Mouse (Mus musculus) liver, embryonic 16.5 days (tissue): ENCODE results near the gene Prss54. TPM values are rescaled to one million over a fixed set of nuclear protein-coding genes. Genes with fewer than 3 reads are reported as not detected.

Source experiments
- ATAC-seq: fragments of 200-750 bp; cut with Nextera tagmentation; 2 replicates; pipeline ENCODE4 v1.8.0; 2017; ENCODE audit warnings: low read depth, mild to moderate bottlenecking, moderate number of reproducible peaks, moderate library complexity
- H3K27ac ChIP-seq: fragments of 300-500 bp; sonication (generic); 2 replicates; pipeline ENCODE4 v1.5.1; 2014; ENCODE audit warnings: mild to moderate bottlenecking, low read length
- H3K27me3 ChIP-seq: fragments of 300-500 bp; sonication (generic); 2 replicates; pipeline ENCODE4 v1.6.1; 2014; ENCODE audit warnings: low read depth, low read length, mixed read lengths; ENCODE audit not compliant: control insufficient read depth, insufficient read depth
- H3K36me3 ChIP-seq: fragments of 300-500 bp; sonication (generic); 2 replicates; pipeline ENCODE4 v1.6.1; 2014; ENCODE audit warnings: mild to moderate bottlenecking; ENCODE audit not compliant: control insufficient read depth, insufficient read depth
- H3K4me1 ChIP-seq: fragments of 300-500 bp; sonication (generic); 2 replicates; pipeline ENCODE4 v1.6.1; 2014; ENCODE audit warnings: low read depth, low read length, mixed read lengths; ENCODE audit not compliant: control insufficient read depth
- H3K4me2 ChIP-seq: fragments of 300-500 bp; sonication (generic); 2 replicates; pipeline ENCODE4 v1.6.1; 2014; ENCODE audit warnings: low read depth, low read length, mixed read lengths
- H3K4me3 ChIP-seq: fragments of 300-500 bp; sonication (generic); 2 replicates; pipeline ENCODE4 v1.5.1; 2014; ENCODE audit warnings: low read depth, mild to moderate bottlenecking, low read length
- H3K9ac ChIP-seq: fragments of 300-500 bp; sonication (generic); 2 replicates; pipeline ENCODE4 v1.6.1; 2014; ENCODE audit warnings: low read depth, low read length
- H3K9me3 ChIP-seq: fragments of 300-500 bp; sonication (generic); replicated peaks from 2 replicates; pipeline ENCODE4 v1.6.1; 2016; ENCODE audit warnings: low read length; ENCODE audit not compliant: control insufficient read depth
- WGBS: fragments of 180-500 bp; shearing (Covaris S2); extraction: QIAGEN DNeasy Blood & Tissue Kit; methylation state at CpG from one replicate; pipeline ENCODE4 v1.1.7; 2014; ENCODE audit not compliant: insufficient replicate concordance; 5-methylcytosine and 5-hydroxymethylcytosine counted together
- polyA plus RNA-seq: library from polyadenylated mRNA; unstranded; fragments of >200 nt; fragmentation: Nextera tagmentation; extraction: Ambion mirVana; gene quantifications from 2 replicates; pipeline ENCODE4 v1.2.1, GENCODE M21; 2015

The Prss54 gene
- polyA plus RNA-seq, 1 experiment from 2014 or later, result not detected

DNA sequence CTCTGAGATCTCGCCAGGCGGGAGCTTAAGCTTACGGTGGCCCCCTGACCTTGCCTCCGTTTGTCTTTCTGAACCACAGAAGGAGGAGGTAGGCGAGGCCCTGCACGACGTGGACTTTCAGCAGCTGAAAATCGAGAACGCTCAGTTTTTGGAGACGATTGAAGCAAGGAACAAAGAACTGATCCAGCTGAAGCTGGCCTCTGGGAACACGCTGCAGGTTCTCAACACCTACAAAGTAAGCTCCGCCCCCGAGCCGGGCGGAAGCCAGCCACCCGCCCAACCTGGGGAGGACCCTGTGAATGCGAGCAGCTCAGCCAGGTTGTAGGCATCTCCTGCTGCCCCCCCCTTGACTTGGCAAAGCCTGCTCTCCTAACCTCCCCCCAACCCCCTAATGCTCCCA, 30.3 kb downstream of the Prss54 start:
- no peak for ATAC-seq
- Histone ChIP-seq H3K36me3 (no peaks in the 10 kb centered on the region), H3K4me1 (no peaks in the 10 kb centered on the region), H3K9ac (no peak overlapping the region), H3K4me2 (no peak overlapping the region), H3K27me3 (no peaks in the 10 kb centered on the region), H3K9me3 (no peaks in the 10 kb centered on the region), H3K27ac (no peak overlapping the region), H3K4me3 (no peak overlapping the region)
- 70% methylated on average over 17 of the region's 17 CpGs for WGBS

DNA sequence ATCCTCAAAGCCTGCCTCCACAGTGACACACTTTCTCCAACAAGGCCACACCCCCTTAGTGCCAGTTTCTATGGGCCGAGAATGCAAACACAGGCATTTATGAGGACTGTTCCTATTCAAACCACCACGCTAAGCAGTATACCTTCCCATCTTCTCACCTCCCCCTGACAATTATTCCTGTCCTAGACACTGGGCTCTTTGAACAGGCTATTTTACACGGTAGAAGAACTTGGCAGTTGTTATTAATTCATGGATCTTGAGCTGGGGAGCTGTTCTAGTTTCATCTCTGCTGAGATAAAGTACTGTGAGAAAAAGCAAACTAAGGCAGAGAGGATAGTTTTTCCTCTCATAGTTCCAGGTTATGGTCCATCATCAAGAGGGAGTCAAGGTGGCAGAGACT, 33.1 kb downstream of the Prss54 start:
- no peak overlapping the region for H3K9ac ChIP-seq
- no peaks in the 10 kb centered on the region for H3K27me3 ChIP-seq
- no peaks in the 10 kb centered on the region for H3K36me3 ChIP-seq
- no peak for ATAC-seq
- 64% methylated on average over 3 of the region's 3 CpGs for WGBS
- H3K4me2 ChIP-seq, result no peak overlapping the region
- H3K4me1 ChIP-seq, result no peaks in the 10 kb centered on the region
- no peaks in the 10 kb centered on the region for H3K9me3 ChIP-seq
- no peak overlapping the region for H3K4me3 ChIP-seq
- H3K27ac ChIP-seq, result no peak overlapping the region

DNA sequence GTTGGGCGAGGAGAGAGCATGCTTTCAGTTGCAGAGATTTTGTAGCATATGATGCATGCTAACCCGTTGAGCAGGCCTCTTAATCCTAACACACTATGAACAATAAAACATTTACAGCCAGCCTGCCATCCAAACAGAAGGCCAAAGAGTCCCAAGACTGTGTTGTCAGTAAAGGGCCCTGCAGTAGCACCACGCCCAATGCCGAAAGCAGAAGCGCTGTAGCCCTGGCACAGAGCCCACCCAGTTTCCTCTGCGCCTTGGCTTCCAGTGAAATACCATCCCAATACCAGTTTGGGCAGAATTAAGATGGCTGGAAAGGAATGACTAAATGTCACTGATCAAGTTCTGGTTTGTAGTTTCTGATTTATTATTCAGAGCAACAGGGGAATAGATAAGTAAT, 33.9 kb downstream of the Prss54 start:
- H3K9ac ChIP-seq, result no peak overlapping the region
- no peak for ATAC-seq
- 64% methylated on average over 6 of the region's 6 CpGs for WGBS

DNA sequence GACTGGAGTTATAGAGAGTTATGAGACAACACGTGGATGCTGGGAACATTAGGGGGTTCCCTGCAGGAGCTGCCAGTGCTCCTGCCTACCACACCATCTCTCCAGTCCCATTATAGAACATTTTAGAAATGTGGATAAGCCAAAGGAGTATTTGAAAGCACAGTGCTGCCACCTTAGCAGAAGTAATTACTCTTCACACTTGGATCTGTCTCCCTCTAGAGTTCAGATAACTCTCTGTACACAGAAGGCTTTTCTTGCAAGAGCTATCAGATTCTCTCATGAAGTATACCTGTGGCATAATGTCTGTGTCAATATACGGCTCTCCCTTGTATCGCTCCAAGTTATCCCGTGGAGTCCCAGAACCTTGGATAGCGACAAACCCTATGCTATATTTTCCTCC, 36.7 kb downstream of the Prss54 start:
- 63% methylated on average over 5 of the region's 5 CpGs for WGBS
- H3K4me1 ChIP-seq, result no peaks in the 10 kb centered on the region

More for the DNA sequence above, 33.9 kb downstream of the Prss54 start:
- Histone ChIP-seq H3K27me3 (no peaks in the 10 kb centered on the region), H3K36me3 (no peaks in the 10 kb centered on the region), H3K4me2 (no peak overlapping the region), H3K27ac (no peak overlapping the region), H3K9me3 (no peaks in the 10 kb centered on the region), H3K4me1 (no peaks in the 10 kb centered on the region), H3K4me3 (no peak overlapping the region)

DNA sequence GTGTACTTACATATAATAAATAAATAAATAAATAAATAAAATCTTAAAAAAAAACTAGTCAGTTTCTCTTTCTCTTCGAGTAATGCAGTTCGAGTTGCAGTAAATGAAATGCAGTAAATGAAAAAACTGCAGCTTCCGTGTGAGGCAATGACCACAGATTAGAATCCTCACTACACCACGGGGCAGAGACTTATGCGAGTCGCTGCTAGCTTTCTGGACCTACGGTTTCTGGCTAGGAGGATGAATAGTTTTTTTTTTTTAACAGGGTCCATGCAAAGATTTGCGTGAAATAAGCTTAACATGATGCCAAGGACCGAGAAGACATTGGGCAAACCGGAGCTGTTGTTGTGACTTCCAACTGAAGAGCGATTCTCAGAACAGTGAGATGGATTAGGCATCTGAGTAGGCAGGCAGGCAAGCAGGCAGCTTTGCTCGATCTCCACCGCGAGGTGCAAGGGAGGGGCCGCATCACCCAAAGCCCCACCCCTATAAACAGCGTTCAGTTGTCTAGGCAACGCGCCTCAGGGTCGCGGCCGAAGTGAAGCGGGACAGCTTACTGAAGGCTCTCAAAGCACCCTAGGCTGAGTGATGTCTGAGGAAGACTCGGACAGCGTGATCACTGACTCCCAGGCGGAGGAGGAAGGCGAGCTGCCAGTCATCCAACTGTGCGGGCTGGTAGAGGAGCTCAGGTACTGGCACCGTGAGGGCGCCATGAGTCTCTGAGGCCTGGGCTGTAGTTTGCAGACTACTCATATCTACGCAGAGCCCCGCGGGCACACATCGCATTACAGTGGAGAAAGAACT, 42.4 kb downstream of the Prss54 start, which contains the start of gene Ccdc113:
Ccdc113 (plus strand) TSS at position 502 of the 804 bp plus-strand sequence.
- no peak within 1 kb of the TSS for H3K9ac ChIP-seq
- peak within 1 kb of the TSS; percentile 63 for H3K4me2 ChIP-seq
- H3K36me3 ChIP-seq, result no peaks in the 10 kb centered on the region
- 0 out of 2 replicates have a peak, but pooled peaks have one; percentile 47 for ATAC-seq
- H3K27ac ChIP-seq, result no peak within 1 kb of the TSS
- no peaks in the 10 kb centered on the region for H3K27me3 ChIP-seq
- 9% methylated on average over 33 of the region's 33 CpGs for WGBS
- no peaks in the 10 kb centered on the region for H3K9me3 ChIP-seq
- H3K4me3 ChIP-seq, result peak within 1 kb of the TSS; percentile 39
- peaks cover 2% of the 10 kb centered on the region for H3K4me1 ChIP-seq

More for the DNA sequence above, 36.7 kb downstream of the Prss54 start:
- Histone ChIP-seq H3K9me3 (no peaks in the 10 kb centered on the region), H3K4me3 (no peak overlapping the region), H3K27ac (no peak overlapping the region), H3K27me3 (no peaks in the 10 kb centered on the region), H3K4me2 (no peak overlapping the region), H3K36me3 (no peaks in the 10 kb centered on the region), H3K9ac (no peak overlapping the region)
- no peak for ATAC-seq

DNA sequence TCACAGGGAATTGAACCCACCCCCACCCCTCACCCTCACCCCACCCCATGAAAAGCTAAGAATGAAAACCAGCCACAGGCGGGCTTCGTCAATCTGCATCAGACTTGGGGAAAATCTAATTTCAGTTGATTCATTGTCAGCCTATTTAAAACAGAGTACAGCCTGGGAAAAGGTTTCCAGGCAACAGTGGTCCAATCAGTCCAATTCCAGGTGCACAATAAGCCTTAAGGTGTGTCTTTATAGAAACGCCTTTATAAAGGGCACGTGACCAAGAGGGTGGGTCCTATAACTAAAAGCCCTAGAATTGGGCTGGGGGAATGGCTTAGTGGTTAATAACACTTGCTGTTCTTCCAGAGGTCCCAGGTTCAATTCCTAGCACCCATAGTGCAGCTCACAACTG, 43.9 kb downstream of the Prss54 start:
- Histone ChIP-seq H3K27me3 (no peaks in the 10 kb centered on the region), H3K4me3 (no peak overlapping the region), H3K4me1 (peaks cover 2% of the 10 kb centered on the region), H3K36me3 (no peaks in the 10 kb centered on the region), H3K4me2 (no peak overlapping the region), H3K9ac (no peak overlapping the region), H3K27ac (no peak overlapping the region), H3K9me3 (no peaks in the 10 kb centered on the region)
- no peak for ATAC-seq
- 52% methylated on average over 4 of the region's 4 CpGs for WGBS

DNA sequence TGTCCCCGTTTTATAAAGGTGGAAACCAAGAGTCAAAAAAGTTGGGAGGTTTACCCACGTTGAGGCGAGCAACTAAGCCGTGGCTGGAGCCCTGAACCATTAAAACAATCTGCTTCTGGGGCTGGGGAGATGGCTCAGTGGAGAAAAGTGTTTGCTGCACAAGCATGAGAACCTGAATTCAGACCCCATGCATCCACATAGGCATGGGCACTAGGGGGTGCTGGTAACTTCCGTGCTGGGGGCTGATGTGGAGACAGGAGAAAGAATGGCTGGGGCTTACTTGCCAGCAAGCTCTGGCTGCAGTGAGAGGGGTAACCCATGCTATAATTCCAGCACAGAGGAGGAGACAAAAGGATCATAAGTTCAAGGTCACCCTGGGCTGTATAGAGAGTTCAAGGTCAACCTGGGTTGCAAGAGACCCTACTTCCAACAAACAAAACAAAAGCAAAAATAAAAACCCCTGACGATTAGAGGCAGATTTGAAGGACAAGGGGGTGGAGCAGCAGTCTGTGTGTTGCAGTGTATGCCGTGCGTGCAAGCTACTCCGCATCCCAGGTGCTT, 47.3 kb downstream of the Prss54 start:
- no peak overlapping the region for H3K27ac ChIP-seq
- no peak overlapping the region for H3K4me2 ChIP-seq
- no peaks in the 10 kb centered on the region for H3K27me3 ChIP-seq
- H3K36me3 ChIP-seq, result no peaks in the 10 kb centered on the region
- peaks cover 2% of the 10 kb centered on the region for H3K4me1 ChIP-seq
- no peaks in the 10 kb centered on the region for H3K9me3 ChIP-seq
- no peak overlapping the region for H3K4me3 ChIP-seq
- WGBS, result 50% methylated on average over 9 of the region's 9 CpGs
- no peak for ATAC-seq
- no peak overlapping the region for H3K9ac ChIP-seq

DNA sequence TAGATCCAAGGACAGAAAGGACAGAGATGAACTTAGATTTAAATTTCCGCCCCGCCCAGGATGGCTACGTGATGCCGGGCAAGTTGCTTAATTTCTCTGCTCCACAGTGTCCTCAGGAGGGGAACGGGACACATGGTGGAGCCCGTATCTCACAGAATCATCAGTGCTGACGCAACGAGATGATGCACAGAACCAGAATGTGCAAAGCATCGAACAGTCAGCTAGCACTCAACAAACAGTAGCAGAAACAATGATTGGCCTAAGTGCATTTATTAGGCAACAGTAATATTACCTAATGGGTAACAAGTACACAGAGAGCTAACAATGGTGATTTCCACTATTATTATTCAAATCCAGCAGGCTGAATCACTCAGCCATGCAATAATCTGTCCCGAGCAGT, 47.9 kb downstream of the Prss54 start:
- WGBS, result 67% methylated on average over 10 of the region's 10 CpGs
- no peak overlapping the region for H3K4me2 ChIP-seq
- no peak for ATAC-seq
- no peaks in the 10 kb centered on the region for H3K9me3 ChIP-seq
- no peak overlapping the region for H3K4me3 ChIP-seq
- H3K4me1 ChIP-seq, result no peaks in the 10 kb centered on the region
- no peaks in the 10 kb centered on the region for H3K27me3 ChIP-seq
- H3K27ac ChIP-seq, result no peak overlapping the region
- no peaks in the 10 kb centered on the region for H3K36me3 ChIP-seq
- H3K9ac ChIP-seq, result no peak overlapping the region

DNA sequence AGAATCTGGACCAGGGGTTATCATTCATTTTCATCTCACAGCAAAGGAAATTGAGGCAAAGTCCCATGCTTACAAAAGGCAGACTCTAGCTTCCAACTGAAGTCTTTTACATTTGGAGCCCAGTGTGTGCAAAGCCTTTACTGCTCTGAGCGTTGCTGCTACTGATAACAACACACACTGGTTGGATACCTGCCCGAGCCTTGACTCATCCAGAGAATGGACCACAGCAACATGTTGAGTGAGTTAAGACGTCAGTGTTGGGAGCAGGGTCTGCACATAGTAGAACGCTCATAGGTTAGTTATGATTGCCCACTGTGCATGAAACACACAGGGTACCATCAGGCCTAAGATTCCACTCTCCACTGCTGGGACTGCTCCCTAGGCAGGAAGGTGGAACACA, 52.1 kb downstream of the Prss54 start:
- no peak for ATAC-seq
- no peaks in the 10 kb centered on the region for H3K36me3 ChIP-seq
- no peaks in the 10 kb centered on the region for H3K4me1 ChIP-seq
- H3K27me3 ChIP-seq, result no peaks in the 10 kb centered on the region
- 55% methylated on average over 4 of the region's 4 CpGs for WGBS
- no peaks in the 10 kb centered on the region for H3K9me3 ChIP-seq
- no peak overlapping the region for H3K27ac ChIP-seq
- H3K9ac ChIP-seq, result no peak overlapping the region
- no peak overlapping the region for H3K4me2 ChIP-seq
- no peak overlapping the region for H3K4me3 ChIP-seq
